ENCODE assay signal across 11 mouse cellular contexts in the genomic region with DNA sequence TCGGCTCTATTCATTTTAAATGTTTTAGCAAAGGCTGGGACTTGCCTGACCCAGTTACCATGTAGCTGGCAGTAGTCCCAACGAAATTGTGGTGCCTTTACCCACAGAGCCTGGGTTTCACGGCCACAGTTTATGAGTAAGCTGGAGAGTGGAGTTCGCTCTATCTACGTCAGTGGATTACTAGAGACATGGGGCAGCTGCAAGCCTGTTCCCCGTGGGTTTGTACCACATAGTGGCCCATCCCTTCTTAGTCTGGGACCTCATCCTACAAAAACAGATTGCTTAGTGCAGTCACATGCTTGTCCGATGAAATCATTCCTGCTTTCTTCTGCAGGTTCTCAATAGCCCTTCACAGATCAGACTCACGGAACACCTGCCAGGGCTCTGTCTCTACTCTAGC.
DNase-seq lines count a peak whose midpoint lies in the region; ATAC-seq and TF ChIP-seq lines count a peak whose summit lies in the region.
"Had no signal": no experiment of that assay in that cellular context is flagged by ENCODE, and none has a peak within 500 bp of the region (broad histone marks: within the 10 kb centered on the region; RNA-seq: fewer than 3 reads in every experiment).

No protein-coding gene starts in this region.

- H3K9ac ChIP-seq in limb, embryonic 12.5 days (replicated peaks): no peak overlapping the region
- H3K9ac ChIP-seq in kidney, embryonic 15.5 days: no peak overlapping the region
- no peak overlapping the region for H3K9ac ChIP-seq in hindbrain, embryonic 14.5 days
- H3K9ac ChIP-seq in intestine, postnatal 0 days (ENCODE audit: low read depth, low read length): no peak overlapping the region

- H3K9me3 ChIP-seq in limb, embryonic 12.5 days: no peaks in the 10 kb centered on the region
- no peaks in the 10 kb centered on the region for H3K9me3 ChIP-seq in limb, embryonic 10.5 days (replicated peaks)
- no peaks in the 10 kb centered on the region for H3K9me3 ChIP-seq in kidney, embryonic 15.5 days (replicated peaks)
- H3K9me3 ChIP-seq in hindbrain, embryonic 14.5 days (ENCODE audit: control insufficient read depth, low read length): no peaks in the 10 kb centered on the region
- no peaks in the 10 kb centered on the region for H3K9me3 ChIP-seq in intestine, postnatal 0 days (ENCODE audit: control insufficient read depth)

- no peak for ATAC-seq in limb, embryonic 12.5 days (ENCODE audit: insufficient number of reproducible peaks, insufficient read depth, low FRiP score, low TSS enrichment, low read depth)
- no peak; the same call in 1 of the 2 replicates for ATAC-seq in kidney, embryonic 15.5 days (replicated peaks; ENCODE audit: low FRiP score)
- ATAC-seq in hindbrain, embryonic 14.5 days (ENCODE audit: low FRiP score): no peak
- no peak for ATAC-seq in intestine, postnatal 0 days

- 0 out of 2 replicates have a peak overlapping the region, but pooled peaks have one; percentile 1 for H3K27ac ChIP-seq in limb, embryonic 12.5 days
- H3K27ac ChIP-seq in limb, embryonic 10.5 days: no peak overlapping the region
- H3K27ac ChIP-seq in kidney, embryonic 15.5 days: no peak overlapping the region
- H3K27ac ChIP-seq in hindbrain, embryonic 14.5 days: no peak overlapping the region
- no peak overlapping the region for H3K27ac ChIP-seq in intestine, postnatal 0 days (ENCODE audit: low read depth, low read length)

- H3K27me3 ChIP-seq in limb, embryonic 12.5 days: no peaks in the 10 kb centered on the region
- no peaks in the 10 kb centered on the region for H3K27me3 ChIP-seq in limb, embryonic 10.5 days (ENCODE audit: low read depth, poor library complexity, severe bottlenecking)
- no peaks in the 10 kb centered on the region for H3K27me3 ChIP-seq in kidney, embryonic 15.5 days
- H3K27me3 ChIP-seq in hindbrain, embryonic 14.5 days (ENCODE audit: control insufficient read depth, insufficient read depth, low read length): no peaks in the 10 kb centered on the region
- H3K27me3 ChIP-seq in intestine, postnatal 0 days (replicated peaks; ENCODE audit: control insufficient read depth, insufficient read depth, low read length): no peaks in the 10 kb centered on the region

- no peaks in the 10 kb centered on the region for H3K36me3 ChIP-seq in limb, embryonic 12.5 days
- no peaks in the 10 kb centered on the region for H3K36me3 ChIP-seq in limb, embryonic 10.5 days
- no peaks in the 10 kb centered on the region for H3K36me3 ChIP-seq in kidney, embryonic 15.5 days
- no peaks in the 10 kb centered on the region for H3K36me3 ChIP-seq in hindbrain, embryonic 14.5 days (replicated peaks; ENCODE audit: control insufficient read depth, insufficient read depth)
- no peaks in the 10 kb centered on the region for H3K36me3 ChIP-seq in intestine, postnatal 0 days (ENCODE audit: control insufficient read depth, insufficient read depth)

- TF ChIP-seq CTCF in intestine, postnatal 0 days (IDR thresholded peaks at IDR 0.05; ENCODE audit: low read depth): no peak

- H3K4me2 ChIP-seq in limb, embryonic 12.5 days: no peak overlapping the region
- 0 out of 2 replicates have a peak overlapping the region, but pooled peaks have one; percentile 27 for H3K4me2 ChIP-seq in kidney, embryonic 15.5 days
- H3K4me2 ChIP-seq in hindbrain, embryonic 14.5 days (replicated peaks): no peak overlapping the region
- no peak overlapping the region for H3K4me2 ChIP-seq in intestine, postnatal 0 days (replicated peaks; ENCODE audit: low read depth)

- no peak overlapping the region for H3K4me3 ChIP-seq in limb, embryonic 12.5 days (replicated peaks)
- H3K4me3 ChIP-seq in limb, embryonic 10.5 days: no peak overlapping the region
- no peak overlapping the region for H3K4me3 ChIP-seq in kidney, embryonic 15.5 days (replicated peaks)
- H3K4me3 ChIP-seq in hindbrain, embryonic 14.5 days (replicated peaks; ENCODE audit: low read length): no peak overlapping the region
- H3K4me3 ChIP-seq in intestine, postnatal 0 days (ENCODE audit: low read depth, low read length): no peak overlapping the region
- H3K4me3 ChIP-seq: erythroblast, embryonic 14.5 days had no signal

- no peak for DNase-seq in limb, embryonic 10.5 days (ENCODE audit: low spot score)
- peak; percentile 31 for DNase-seq in adipocyte (ENCODE audit: low spot score)
- DNase-seq in gastrocnemius, postnatal 25 days: peak; percentile 43
- no peak for DNase-seq in hindbrain, embryonic 14.5 days (ENCODE audit: low spot score)
- no peak for DNase-seq in ovary, postnatal 14 days (ENCODE audit: low spot score)
- DNase-seq: midbrain, embryonic 14.5 days; right cerebral cortex, postnatal 4 days had no signal

- 72% methylated on average over 8 of the region's 8 CpGs for WGBS in limb, embryonic 12.5 days
- 87% methylated on average over 8 of the region's 8 CpGs for WGBS in limb, embryonic 10.5 days
- WGBS in kidney, embryonic 15.5 days: 68% methylated on average over 8 of the region's 8 CpGs
- WGBS in hindbrain, embryonic 14.5 days: 85% methylated on average over 8 of the region's 8 CpGs
- WGBS in intestine, postnatal 0 days: 78% methylated on average over 8 of the region's 8 CpGs

- H3K4me1 ChIP-seq in limb, embryonic 12.5 days (replicated peaks): no peaks in the 10 kb centered on the region
- no peaks in the 10 kb centered on the region for H3K4me1 ChIP-seq in limb, embryonic 10.5 days
- H3K4me1 ChIP-seq in kidney, embryonic 15.5 days: no peaks in the 10 kb centered on the region; the same call in 1 of the 2 replicates
- no peaks in the 10 kb centered on the region for H3K4me1 ChIP-seq in hindbrain, embryonic 14.5 days (replicated peaks; ENCODE audit: control insufficient read depth, insufficient read depth, low read length)
- H3K4me1 ChIP-seq in intestine, postnatal 0 days (replicated peaks; ENCODE audit: control insufficient read depth, insufficient read depth, low read length): no peaks in the 10 kb centered on the region

Comparison
In these comparisons a context has a peak if more than half of its experiments do, and no peak if none do; other contexts are left out.
1. DNase-seq: peak in adipocyte (single experiment) and gastrocnemius, postnatal 25 days (single experiment); none in limb, embryonic 10.5 days (single experiment), hindbrain, embryonic 14.5 days (single experiment) and ovary, postnatal 14 days (single experiment).